Mouse (Mus musculus) 3134 (cell line): ENCODE results near the gene Ube2r2.
A peak's percentile ranks its signal among the peaks of the same experiment; 100 is the strongest.

Experiments
- DNase-seq: peaks from one replicate; pipeline ENCODE4 v3.0.0-alpha.2; 2011; ENCODE audit warnings: low spot score; ENCODE audit not compliant: insufficient read length; ENCODE audit errors: extremely low read depth

Gene Ube2r2

DNA sequence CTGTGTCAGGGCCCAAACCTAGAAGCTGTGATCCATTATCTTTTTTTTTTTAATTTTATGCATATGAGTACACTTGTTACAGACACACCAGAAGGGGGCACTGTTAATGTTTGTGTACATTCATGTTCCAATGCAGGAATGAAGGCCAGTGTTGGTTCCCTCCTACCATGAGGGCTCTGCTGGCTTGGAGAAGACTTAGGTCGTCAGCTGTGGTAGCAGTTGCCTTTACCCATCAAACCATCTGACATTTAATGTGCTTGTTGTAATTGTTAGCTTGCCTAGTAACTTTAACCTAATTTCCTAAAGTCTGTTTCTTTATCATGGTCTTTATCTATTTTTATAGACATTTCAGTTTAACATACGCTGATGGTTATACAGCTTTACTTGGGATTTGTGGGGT, 35.4 kb downstream of the Ube2r2 start:
- no peak for DNase-seq

GRCm38 (mm10) chr4:41174631-41175030, 39.1 kb downstream of the Ube2r2 start:
- no peak for DNase-seq

- DNase-seq: no peak
Observed at GRCm38 (mm10) chr4:41179825-41180725, 44.5 kb downstream of the Ube2r2 start.

DNA sequence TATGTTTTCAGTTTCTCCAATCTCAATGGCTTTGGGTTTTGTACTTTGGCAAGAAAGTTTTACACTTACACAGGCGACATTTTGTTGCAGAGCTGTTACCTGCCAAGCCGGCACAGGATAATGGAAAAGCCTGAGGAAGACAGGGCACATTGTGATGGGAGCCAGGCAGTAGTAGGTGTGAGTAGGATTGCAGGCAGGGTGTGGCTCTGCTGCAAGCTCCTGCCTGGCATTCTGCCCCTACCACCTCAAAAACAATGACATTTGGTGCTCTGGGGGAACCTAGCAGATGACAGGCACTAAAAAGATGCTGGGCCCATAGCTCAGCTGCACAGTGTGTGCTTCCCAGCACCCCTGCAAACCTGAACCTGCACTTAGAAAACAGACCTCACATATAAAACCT, 54.3 kb downstream of the Ube2r2 start:
- DNase-seq: no peak

- no peak for DNase-seq
Observed at GRCm38 (mm10) chr4:41192544-41193512, 57.3 kb downstream of the Ube2r2 start.

DNA sequence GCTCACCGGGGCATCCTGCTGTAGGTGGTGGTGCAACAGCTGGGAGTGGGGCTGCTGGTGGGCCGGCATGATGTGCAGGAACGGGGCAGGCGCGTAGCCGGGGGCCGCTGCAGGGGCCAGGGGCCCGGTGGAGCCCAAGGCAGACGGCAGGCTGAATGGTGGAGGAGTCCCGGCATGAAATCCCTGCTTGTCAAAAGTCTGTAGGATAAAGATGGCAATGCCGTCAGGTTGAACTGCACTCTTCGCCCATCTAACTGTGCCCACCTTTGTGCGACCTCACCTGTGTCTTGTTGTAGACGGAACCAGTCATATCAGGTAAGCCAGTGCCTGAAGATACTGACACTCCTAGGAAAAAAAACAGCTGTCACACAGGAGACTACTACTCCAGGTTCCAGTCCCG, 59.8 kb downstream of the Ube2r2 start:
- DNase-seq: no peak

- no peak for DNase-seq
Observed at GRCm38 (mm10) chr4:41196861-41197610, 61.5 kb downstream of the Ube2r2 start.

- DNase-seq: no peak
Observed at GRCm38 (mm10) chr4:41202135-41202534, 66.6 kb downstream of the Ube2r2 start.

DNA sequence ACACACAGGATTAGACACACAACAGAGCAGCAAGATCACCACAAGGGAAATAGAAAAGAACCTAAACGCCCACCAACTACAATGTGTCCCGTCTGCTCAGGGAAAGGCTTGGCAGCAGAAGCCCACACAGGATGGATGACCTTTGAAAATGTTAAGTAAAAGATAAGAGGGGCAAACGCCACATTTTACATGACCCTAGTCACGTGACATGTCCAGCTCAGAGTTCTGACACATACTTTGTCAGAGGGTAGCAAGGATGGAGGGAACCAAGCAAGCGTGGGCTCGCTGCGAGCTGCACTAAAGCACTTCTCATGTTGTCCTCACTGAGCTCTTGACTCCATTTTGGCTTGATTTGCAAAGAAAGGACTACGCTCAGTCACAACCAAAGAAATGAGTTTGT, 70.2 kb downstream of the Ube2r2 start:
- no peak for DNase-seq

DNA sequence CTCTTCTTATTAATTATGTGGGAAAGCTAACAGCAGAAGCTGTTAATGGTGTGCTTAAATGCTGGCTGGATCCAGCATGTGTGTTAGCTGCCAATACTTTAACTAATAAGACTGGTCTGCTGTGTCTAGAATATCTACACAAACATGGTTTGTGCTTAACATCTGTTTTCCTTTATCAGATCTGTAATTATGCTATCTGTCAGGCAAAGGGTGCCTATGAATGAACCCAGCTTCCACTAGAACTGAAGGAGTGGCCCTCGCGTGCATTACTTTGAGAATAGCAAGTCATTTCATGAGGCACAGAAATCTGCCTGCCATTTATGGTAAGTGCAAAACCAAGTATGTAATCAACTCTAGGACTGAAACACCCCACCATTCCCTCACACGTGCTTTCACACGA, 72.5 kb downstream of the Ube2r2 start:
- DNase-seq: no peak

GRCm38 (mm10) chr4:41225412-41225811, 89.9 kb downstream of the Ube2r2 start:
- DNase-seq: no peak

DNA sequence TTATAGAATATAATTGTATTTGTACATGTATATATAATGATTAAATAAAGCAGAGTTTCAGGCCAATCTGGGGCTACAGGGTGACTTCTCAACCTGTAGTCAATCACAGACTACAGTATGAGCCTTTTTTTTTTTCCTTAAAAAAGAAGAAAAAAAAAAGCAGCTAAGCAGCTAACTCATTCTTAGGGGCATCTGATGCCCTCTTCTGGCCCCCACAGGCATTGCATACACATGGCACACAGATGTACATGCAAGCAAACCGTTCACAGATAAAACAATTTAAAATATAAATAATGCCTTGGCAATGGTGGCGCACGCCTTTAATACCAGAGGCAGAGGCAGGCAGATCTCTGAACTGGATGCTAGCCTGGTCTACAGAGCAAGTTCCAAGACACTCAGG, 90.8 kb downstream of the Ube2r2 start:
- peak; percentile 23 for DNase-seq

DNA sequence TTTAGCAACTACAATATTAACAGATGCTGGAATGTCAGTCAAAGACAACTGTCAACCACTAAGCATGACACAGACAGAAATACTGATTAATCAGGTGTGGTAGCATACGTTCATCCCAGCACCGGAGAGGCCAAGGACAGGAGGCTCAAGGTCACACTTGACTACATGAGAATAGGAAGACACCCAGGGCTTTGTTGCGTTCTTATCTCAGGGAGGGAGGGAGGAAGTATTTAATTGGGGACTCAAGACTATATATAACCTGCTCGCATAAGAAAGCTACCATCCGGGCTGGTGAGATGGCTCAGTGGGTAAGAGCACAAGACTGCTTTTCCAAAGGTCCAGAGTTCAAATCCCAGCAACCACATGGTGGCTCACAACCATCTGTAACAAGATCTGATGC, 100.1 kb downstream of the Ube2r2 start:
- DNase-seq: no peak

- DNase-seq: no peak
Observed at GRCm38 (mm10) chr4:41240916-41241315, 105.4 kb downstream of the Ube2r2 start.
